Mouse (Mus musculus) MEL (cell line): ENCODE data around the gene Zfpm1. TPM values are rescaled to one million over a fixed set of nuclear protein-coding genes. Genes with fewer than 3 reads are reported as not detected.
A peak's percentile ranks its signal among the peaks of the same experiment; 100 is the strongest.

Experiments
- DNase-seq: peaks from one replicate; pipeline ENCODE4 v3.0.0; 2011; ENCODE audit warnings: low read depth, low spot score
- H3K27ac ChIP-seq: 2 replicates; pipeline ENCODE4 v1.5.1; 2012; ENCODE audit warnings: low read depth, mild to moderate bottlenecking, control low read depth, low read length, moderate library complexity; ENCODE audit not compliant: control insufficient read depth
- H3K27me3 ChIP-seq, 2 experiments: fragments of 150-350 bp in 1 of 2; sonication (generic) in 1 of 2; 2 replicates each; pipeline ENCODE4 v1.6.1; 2012; ENCODE audit warnings: low read length in 2 of 2, mild to moderate bottlenecking in 2 of 2, improper control_type of control experiment in 1 of 2, moderate library complexity in 1 of 2; ENCODE audit not compliant: insufficient read depth in 2 of 2, control insufficient read depth in 1 of 2
- H3K36me3 ChIP-seq, 2 experiments: 2 replicates each; pipeline ENCODE4 v1.6.1; 2012 to 2014; ENCODE audit warnings: low read length in 2 of 2, improper control_type of control experiment in 1 of 2, inconsistent platforms in 1 of 2, mild to moderate bottlenecking in 1 of 2; ENCODE audit not compliant: insufficient read depth in 2 of 2, control insufficient read depth in 1 of 2
- H3K4me1 ChIP-seq, 2 experiments: fragments of 150-350 bp in 1 of 2; sonication (generic) in 1 of 2; 2 replicates each; pipeline ENCODE4 v1.6.1; 2012; ENCODE audit warnings: low read length in 2 of 2, improper control_type of control experiment in 1 of 2, mild to moderate bottlenecking in 1 of 2; ENCODE audit not compliant: insufficient read depth in 2 of 2, control insufficient read depth in 1 of 2
- H3K4me3 ChIP-seq, 2 experiments: fragments of 150-350 bp in 1 of 2; sonication (generic) in 1 of 2; 2 replicates each; pipeline ENCODE4 v1.5.1; 2012; ENCODE audit warnings: low read depth in 2 of 2, low read length in 2 of 2, mild to moderate bottlenecking in 2 of 2, moderate library complexity in 2 of 2, control low read depth in 1 of 2, improper control_type of control experiment in 1 of 2; ENCODE audit not compliant: control insufficient read depth in 1 of 2, insufficient read depth in 1 of 2
- H3K79me2 ChIP-seq: 2 replicates; pipeline ENCODE4 v1.6.1; 2012; ENCODE audit warnings: mild to moderate bottlenecking, low read length, moderate library complexity; ENCODE audit not compliant: control insufficient read depth, poor library complexity, insufficient read depth
- H3K9ac ChIP-seq: 2 replicates; pipeline ENCODE4 v1.6.1; 2012; ENCODE audit warnings: low read depth, mild to moderate bottlenecking, control low read depth, low read length, moderate library complexity; ENCODE audit not compliant: control insufficient read depth, poor library complexity, severe bottlenecking
- H3K9me3 ChIP-seq: fragments of 150-350 bp; sonication (generic); replicated peaks from 2 replicates; pipeline ENCODE4 v1.6.1; 2012; ENCODE audit warnings: mild to moderate bottlenecking, low read length, improper control_type of control experiment, moderate library complexity; ENCODE audit not compliant: insufficient read depth
- BHLHE40 ChIP-seq: IDR thresholded peaks from 2 replicates; pipeline ENCODE4 v1.6.1; 2012; ENCODE audit warnings: low read depth, mild to moderate bottlenecking, inconsistent platforms, low read length, improper control_type of control experiment, borderline replicate concordance
- CHD1 ChIP-seq: IDR thresholded peaks from 2 replicates; pipeline ENCODE4 v1.6.1; 2012; ENCODE audit warnings: low read depth, mild to moderate bottlenecking, inconsistent platforms, low read length, improper control_type of control experiment
- CHD2 ChIP-seq: IDR thresholded peaks from 2 replicates; pipeline ENCODE4 v1.6.1; 2011; ENCODE audit warnings: low read length, improper control_type of control experiment
- CTCF ChIP-seq, 3 experiments: IDR thresholded peaks in 2 of 3; conservative IDR thresholded peaks in 1 of 3; 2 replicates each; pipeline ENCODE4 v1.5.1; 2011 to 2012; ENCODE audit warnings: low read length in 3 of 3, low read depth in 2 of 3, mild to moderate bottlenecking in 2 of 3, improper control_type of control experiment in 1 of 3, inconsistent platforms in 1 of 3, mixed read lengths in 1 of 3, moderate library complexity in 1 of 3; ENCODE audit not compliant: control insufficient read depth in 1 of 3, insufficient read depth in 1 of 3, poor library complexity in 1 of 3, severe bottlenecking in 1 of 3
- E2F4 ChIP-seq: IDR thresholded peaks from 2 replicates; pipeline ENCODE4 v1.6.1; 2011; ENCODE audit warnings: low read depth, low read length, improper control_type of control experiment, borderline replicate concordance
- ELF1 ChIP-seq: IDR thresholded peaks from 2 replicates; pipeline ENCODE4 v1.6.1; 2014; ENCODE audit warnings: low read depth, mild to moderate bottlenecking, inconsistent platforms, low read length, improper control_type of control experiment, moderate library complexity
- EP300 ChIP-seq, 2 experiments: IDR thresholded peaks; 2 replicates each; pipeline ENCODE4 v1.6.1; 2011; ENCODE audit warnings: improper control_type of control experiment in 2 of 2, low read length in 2 of 2, low read depth in 1 of 2, mild to moderate bottlenecking in 1 of 2
- ETS1 ChIP-seq: IDR thresholded peaks from 2 replicates; pipeline ENCODE4 v1.6.1; 2012; ENCODE audit warnings: low read depth, mild to moderate bottlenecking, inconsistent platforms, low read length, improper control_type of control experiment, moderate library complexity
- GABPA ChIP-seq: IDR thresholded peaks from 2 replicates; pipeline ENCODE4 v1.6.1; 2012; ENCODE audit warnings: low read depth, mild to moderate bottlenecking, inconsistent platforms, low read length, improper control_type of control experiment, moderate library complexity
- HCFC1 ChIP-seq: IDR thresholded peaks from 2 replicates; pipeline ENCODE4 v1.6.1; 2012; ENCODE audit warnings: low read depth, mild to moderate bottlenecking, inconsistent platforms, low read length, improper control_type of control experiment, moderate library complexity
- JUND ChIP-seq: IDR thresholded peaks from 2 replicates; pipeline ENCODE4 v1.6.1; 2011; ENCODE audit warnings: low read depth, mild to moderate bottlenecking, improper control_type of control experiment, low read length
- KAT2A ChIP-seq: conservative IDR thresholded peaks from 2 replicates; pipeline ENCODE4 v1.6.1; 2012; ENCODE audit warnings: low read depth, low read length, improper control_type of control experiment, inconsistent platforms
- MAFK ChIP-seq: IDR thresholded peaks from 2 replicates; pipeline ENCODE4 v1.6.1; 2011; ENCODE audit warnings: low read depth, mild to moderate bottlenecking, low read length, improper control_type of control experiment, borderline replicate concordance
- MAX ChIP-seq: IDR thresholded peaks from 2 replicates; pipeline ENCODE4 v1.6.1; 2011; ENCODE audit warnings: low read length, improper control_type of control experiment
- MAZ ChIP-seq: IDR thresholded peaks from 2 replicates; pipeline ENCODE4 v1.6.1; 2012; ENCODE audit warnings: low read depth, mild to moderate bottlenecking, inconsistent platforms, low read length, improper control_type of control experiment
- MEF2A ChIP-seq: IDR thresholded peaks from 2 replicates; pipeline ENCODE4 v1.6.1; 2014; ENCODE audit warnings: low read depth, mild to moderate bottlenecking, inconsistent platforms, low read length, improper control_type of control experiment; ENCODE audit not compliant: poor library complexity, insufficient replicate concordance, severe bottlenecking; ENCODE audit errors: extremely low read depth
- MXI1 ChIP-seq: IDR thresholded peaks from 2 replicates; pipeline ENCODE4 v1.6.1; 2011; ENCODE audit warnings: mild to moderate bottlenecking, low read depth, low read length, improper control_type of control experiment
- MYB ChIP-seq: IDR thresholded peaks from 2 replicates; pipeline ENCODE4 v1.6.1; 2011; ENCODE audit warnings: mild to moderate bottlenecking, low read depth, low read length, improper control_type of control experiment
- MYC ChIP-seq: IDR thresholded peaks from 2 replicates; pipeline ENCODE4 v1.6.1; 2011; ENCODE audit warnings: low read depth, mild to moderate bottlenecking, low read length, improper control_type of control experiment, moderate library complexity
- NELFE ChIP-seq: IDR thresholded peaks from 2 replicates; pipeline ENCODE4 v1.6.1; 2011; ENCODE audit warnings: low read depth, low read length, improper control_type of control experiment
- NRF1 ChIP-seq: IDR thresholded peaks from 2 replicates; pipeline ENCODE4 v1.6.1; 2014; ENCODE audit warnings: low read depth, mild to moderate bottlenecking, inconsistent platforms, low read length, improper control_type of control experiment, moderate library complexity; ENCODE audit not compliant: poor library complexity, insufficient read depth, severe bottlenecking
- POLR2A ChIP-seq, 2 experiments: IDR thresholded peaks; 2 replicates each; pipeline ENCODE4 v1.6.1; 2011 to 2012; ENCODE audit warnings: low read length in 2 of 2, mild to moderate bottlenecking in 2 of 2, control low read depth in 1 of 2, improper control_type of control experiment in 1 of 2, low read depth in 1 of 2, moderate library complexity in 1 of 2; ENCODE audit not compliant: control insufficient read depth in 1 of 2, insufficient read depth in 1 of 2, poor library complexity in 1 of 2
- POLR2AphosphoS2 ChIP-seq: IDR thresholded peaks from 2 replicates; pipeline ENCODE4 v1.6.1; 2011; ENCODE audit warnings: low read length, improper control_type of control experiment
- POLR2AphosphoS5 ChIP-seq: IDR thresholded peaks from 2 replicates; pipeline ENCODE4 v1.6.1; 2012; ENCODE audit warnings: low read depth, borderline replicate concordance, mild to moderate bottlenecking, inconsistent platforms, low read length, moderate library complexity, mixed read lengths
- RAD21 ChIP-seq: IDR thresholded peaks from 2 replicates; pipeline ENCODE4 v1.6.1; 2011; ENCODE audit warnings: mild to moderate bottlenecking, low read depth, low read length, improper control_type of control experiment
- RCOR1 ChIP-seq: IDR thresholded peaks from 2 replicates; pipeline ENCODE4 v1.6.1; 2012; ENCODE audit warnings: low read depth, mild to moderate bottlenecking, inconsistent platforms, low read length, improper control_type of control experiment
- SMC3 ChIP-seq: IDR thresholded peaks from 2 replicates; pipeline ENCODE4 v1.6.1; 2011; ENCODE audit warnings: low read depth, low read length, improper control_type of control experiment
- TAL1 ChIP-seq: IDR thresholded peaks from 2 replicates; pipeline ENCODE4 v1.6.1; 2012; ENCODE audit warnings: mild to moderate bottlenecking, inconsistent platforms, low read length, moderate library complexity, mixed read lengths
- TBP ChIP-seq: IDR thresholded peaks from 2 replicates; pipeline ENCODE4 v1.8.0; 2011; ENCODE audit warnings: low read depth, low read length, improper control_type of control experiment
- TCF12 ChIP-seq: IDR thresholded peaks from 2 replicates; pipeline ENCODE4 v1.6.1; 2014; ENCODE audit warnings: low read depth, mild to moderate bottlenecking, inconsistent platforms, low read length, improper control_type of control experiment, moderate library complexity
- UBTF ChIP-seq: IDR thresholded peaks from 2 replicates; pipeline ENCODE4 v1.6.1; 2012; ENCODE audit warnings: low read depth, mild to moderate bottlenecking, inconsistent platforms, low read length, improper control_type of control experiment, moderate library complexity, borderline replicate concordance; ENCODE audit not compliant: insufficient read depth
- USF1 ChIP-seq: IDR thresholded peaks from 2 replicates; pipeline ENCODE4 v1.6.1; 2014; ENCODE audit warnings: low read depth, mild to moderate bottlenecking, inconsistent platforms, low read length, improper control_type of control experiment, moderate library complexity
- USF2 ChIP-seq, 2 experiments: IDR thresholded peaks; 2 replicates each; pipeline ENCODE4 v1.6.1; 2011 to 2012; ENCODE audit warnings: improper control_type of control experiment in 2 of 2, low read length in 2 of 2, borderline replicate concordance in 1 of 2, inconsistent platforms in 1 of 2, low read depth in 1 of 2, mild to moderate bottlenecking in 1 of 2; ENCODE audit not compliant: insufficient read depth in 1 of 2
- ZC3H11A ChIP-seq: IDR thresholded peaks from 2 replicates; pipeline ENCODE4 v1.6.1; 2012; ENCODE audit warnings: low read depth, mild to moderate bottlenecking, inconsistent platforms, low read length, improper control_type of control experiment
- ZKSCAN1 ChIP-seq: IDR thresholded peaks from 2 replicates; pipeline ENCODE4 v1.6.1; 2012; ENCODE audit warnings: low read depth, mild to moderate bottlenecking, inconsistent platforms, low read length, improper control_type of control experiment, moderate library complexity
- ZMIZ1 ChIP-seq: IDR thresholded peaks from 2 replicates; pipeline ENCODE4 v1.6.1; 2012; ENCODE audit warnings: low read depth, mild to moderate bottlenecking, inconsistent platforms, low read length, improper control_type of control experiment, moderate library complexity
- ZNF384 ChIP-seq: IDR thresholded peaks from 2 replicates; pipeline ENCODE4 v1.6.1; 2012; ENCODE audit warnings: low read depth, mild to moderate bottlenecking, inconsistent platforms, low read length, improper control_type of control experiment
- polyA plus RNA-seq, 2 experiments: library from polyadenylated mRNA; stranded (reverse) in 1 of 2; unstranded in 1 of 2; fragments of >175 nt in 1 of 2; fragments of >200 nt in 1 of 2; gene quantifications; 2 replicates each; pipeline versions ENCODE4 v1.2.1 to v1.2.4; 2012; ENCODE audit warnings: low replicate concordance in 2 of 2, low read depth in 1 of 2; ENCODE audit not compliant: insufficient read length in 2 of 2, insufficient read depth in 1 of 2, missing spikeins in 1 of 2
- total RNA-seq: library from RNA; depleted of rRNA; stranded (reverse); fragments of 300-350 nt; gene quantifications from 2 replicates; pipeline ENCODE4 v1.2.3, GENCODE M21; 2012

Zfpm1 gene
- total and polyA plus RNA-seq, 3 experiments = 133 to 343 (median 260) TPM

GRCm38 (mm10) chr8:122309272-122309671, 27.3 kb downstream of the Zfpm1 start:
- Histone ChIP-seq H3K36me3 (peaks cover 27 to 69% of the 10 kb centered on the region in 2 experiments), H3K79me2 (peaks cover 11% of the 10 kb centered on the region; the same call in 1 of the 2 replicates), H3K9ac (peak overlapping the region; percentile 57), H3K4me3 (no peak overlapping the region), H3K4me1 (peaks cover 34 to 72% of the 10 kb centered on the region in 2 experiments), H3K9me3 (no peaks in the 10 kb centered on the region), H3K27me3 (no peaks in the 10 kb centered on the region), H3K27ac (peak overlapping the region; percentile 93)
- DNase-seq = peak; percentile 87
- TF ChIP-seq POLR2A (IDR thresholded peaks at IDR 0.05; ENCODE audit: control insufficient read depth in 1 of 2, insufficient read depth in 1 of 2, low read depth in 1 of 2, low read length in 2 of 2, poor library complexity in 1 of 2) (peak in 1 of 2 experiments; percentile 28; a peak in 1 of 4 replicates), MYC (no peak), RCOR1 (peak; percentile 87), ZMIZ1 (peak; percentile 73; the same call in 1 of the 2 replicates), USF1 (no peak), NRF1 (no peak), USF2 (IDR thresholded peaks at IDR 0.05; ENCODE audit: borderline replicate concordance in 1 of 2, insufficient read depth in 1 of 2, low read depth in 1 of 2, low read length in 2 of 2) (no peak), MXI1 (peak; percentile 30; the same call in 1 of the 2 replicates), CHD1 (no peak; the same call in 1 of the 2 replicates), CTCF (IDR thresholded peaks at IDR 0.05 in 2 of 3, conservative IDR thresholded peaks at IDR 0.05 in 1 of 3; ENCODE audit: control insufficient read depth in 1 of 3, insufficient read depth in 1 of 3, low read depth in 2 of 3, low read length in 3 of 3, poor library complexity in 1 of 3, severe bottlenecking in 1 of 3) (no peak), RAD21 (no peak), POLR2AphosphoS2 (peak; percentile 70), ZKSCAN1 (no peak), ZC3H11A (no peak), ELF1 (0 out of 2 replicates have a peak, but pooled peaks have one; percentile 35), POLR2AphosphoS5 (no peak), E2F4 (no peak), MEF2A (peak; percentile 84), ETS1 (peak; percentile 92), TAL1 (peak; percentile 97), MYB (peak; percentile 97), TBP (peak; percentile 94), GABPA (no peak), KAT2A (no peak), UBTF (peak; percentile 94; the same call in 1 of the 2 replicates), JUND (peak; percentile 70; the same call in 1 of the 2 replicates), NELFE (no peak), MAFK (peak; percentile 85; the same call in 1 of the 2 replicates), ZNF384 (no peak; the same call in 1 of the 2 replicates), TCF12 (peak; percentile 100), BHLHE40 (peak; percentile 80), HCFC1 (peak; percentile 26; the same call in 1 of the 2 replicates), SMC3 (no peak), EP300 (IDR thresholded peaks at IDR 0.05; ENCODE audit: low read depth in 1 of 2, low read length in 2 of 2) (peak; percentile 100), MAZ (peak; percentile 95), CHD2 (peak; percentile 61), MAX (no peak)
